Comparison of ENCODE assay signal across 25 mouse cellular contexts in the genomic region with DNA sequence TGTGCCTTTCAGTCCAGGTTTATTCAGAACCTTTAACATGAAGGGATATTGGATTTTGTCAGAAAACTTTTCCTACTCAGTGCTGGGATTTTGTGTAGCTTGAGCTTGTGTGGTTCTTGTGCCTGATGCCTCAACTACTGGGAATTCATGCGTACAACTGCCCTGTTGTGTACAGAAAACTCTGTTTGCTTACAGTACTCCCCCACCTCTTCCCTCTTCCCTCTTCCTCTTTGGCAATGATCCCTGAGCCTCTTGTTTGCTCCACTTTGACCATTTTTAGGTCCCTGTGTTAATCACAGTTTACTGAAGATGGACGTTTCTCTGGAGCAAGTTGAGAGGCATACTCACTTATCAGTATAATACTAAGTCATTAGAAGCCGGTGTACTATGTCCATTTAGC. TPM values are rescaled to one million over a fixed set of nuclear protein-coding genes. Genes with fewer than 3 reads are reported as not detected.
"Had no signal": no experiment of that assay in that cellular context is flagged by ENCODE, and none has a peak within 500 bp of the region (broad histone marks: within the 10 kb centered on the region; RNA-seq: fewer than 3 reads in every experiment).

No protein-coding gene starts in this region.

- H3K9ac ChIP-seq: forebrain, postnatal 0 days; heart, embryonic 13.5 days; heart, embryonic 15.5 days; hindbrain, embryonic 13.5 days; hindbrain, embryonic 15.5 days; limb, embryonic 12.5 days had no signal

- ATAC-seq: forebrain, postnatal 0 days; hindbrain, postnatal 0 days; intestine, embryonic 16.5 days had no signal

- H3K27ac ChIP-seq: heart, adult 2 months; heart, embryonic 13.5 days; heart, embryonic 15.5 days; hindbrain, embryonic 13.5 days; hindbrain, embryonic 15.5 days; hindbrain, postnatal 0 days; left cerebral cortex, adult 2 months; limb, embryonic 10.5 days; limb, embryonic 12.5 days had no signal

- H3K4me3 ChIP-seq: heart, adult 2 months; heart, embryonic 13.5 days; heart, embryonic 15.5 days; hindbrain, embryonic 13.5 days; hindbrain, embryonic 15.5 days; left cerebral cortex, adult 2 months; limb, embryonic 10.5 days; limb, embryonic 12.5 days had no signal

- H3K4me2 ChIP-seq: heart, embryonic 11.5 days; heart, embryonic 13.5 days; heart, embryonic 15.5 days; hindbrain, embryonic 13.5 days; hindbrain, embryonic 15.5 days; limb, embryonic 12.5 days had no signal

- H3K4me1 ChIP-seq: heart, embryonic 13.5 days; heart, embryonic 15.5 days; hindbrain, embryonic 13.5 days; hindbrain, embryonic 15.5 days; limb, embryonic 12.5 days had no signal

- H3K36me3 ChIP-seq: heart, embryonic 13.5 days; heart, embryonic 15.5 days; hindbrain, embryonic 13.5 days; hindbrain, embryonic 15.5 days; limb, embryonic 10.5 days; limb, embryonic 12.5 days had no signal

- DNase-seq: forebrain, postnatal 0 days; gastrocnemius, postnatal 14 days; gastrocnemius, postnatal 36 days; heart, adult 11 months; heart, adult 2 months; heart, postnatal 14 days; heart, postnatal 36 days; kidney, adult 11 months; kidney, adult 8-10 months; kidney, postnatal 14 days; kidney, postnatal 36 days; layer of hippocampus, adult 9-11 months had no signal

- H3K9me3 ChIP-seq: heart, embryonic 13.5 days; heart, embryonic 15.5 days; hindbrain, embryonic 13.5 days; hindbrain, embryonic 15.5 days; limb, embryonic 10.5 days; limb, embryonic 12.5 days had no signal

RNA-seq across cellular contexts. Expression of gene Slc27a2, which starts 5.8 kb away (rescaled TPM):
- total RNA-seq: gastrocnemius, postnatal 36 days had no signal

RNA-seq across cellular contexts. Expression of gene Atp8b4, which starts 45.9 kb away (rescaled TPM):
- total RNA-seq: forebrain, postnatal 0 days; layer of hippocampus, adult 18-20 months; layer of hippocampus, postnatal 25 days; left cerebral cortex, postnatal 36 days had no signal
- polyA plus RNA-seq: hindbrain, postnatal 0 days had no signal
